Mouse (Mus musculus): ENCODE measurements at regions not wholly inside any gene's neighbourhood (a gene's known extent, or its start where the extent isn't known, plus 50 kb on each side); places are given as distances from the start of the nearest gene placed in this dataset.

DNA sequence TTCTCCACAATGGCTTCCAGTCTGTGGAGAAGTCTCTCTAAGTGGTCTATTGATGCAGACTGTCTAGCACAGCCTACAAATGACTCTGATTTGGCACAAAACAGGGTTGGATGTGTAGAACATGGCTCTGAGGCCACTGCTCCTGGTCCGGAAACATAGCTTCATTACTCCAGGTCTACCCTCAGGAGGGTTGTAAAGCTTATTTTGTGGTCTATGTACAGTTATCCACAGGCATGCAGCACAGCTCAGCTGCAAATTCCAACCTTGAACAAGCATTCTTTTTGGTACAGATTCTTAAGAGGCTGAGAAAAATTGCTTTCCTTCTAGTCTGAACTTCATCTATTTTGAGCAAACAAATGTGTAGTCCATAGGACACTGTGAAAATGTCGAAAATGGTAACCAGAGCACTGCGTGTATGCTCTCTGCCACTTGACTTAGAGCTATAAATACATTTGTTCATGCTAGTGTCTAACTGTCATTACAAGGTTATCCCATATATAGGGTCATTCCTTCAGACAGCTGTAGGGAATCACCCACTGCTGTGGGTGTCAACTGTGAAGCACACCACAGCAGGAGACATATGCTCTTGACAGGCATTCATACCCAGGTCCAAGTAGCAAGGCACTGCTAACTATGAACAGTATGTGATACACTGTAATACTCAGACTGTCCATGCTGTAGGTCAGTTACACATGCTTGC is 239.5 kb upstream of the Dmac1 start:
- H3K4me3 ChIP-seq (ENCODE audit: low read length): no peak overlapping the region
- ATAC-seq (ENCODE audit: low FRiP score, low TSS enrichment): no peak
- H3K4me2 ChIP-seq (replicated peaks; ENCODE audit: low read depth, low read length): no peak overlapping the region
- WGBS: 65% methylated on average over 3 of the region's 3 CpGs
- no peak overlapping the region for H3K27ac ChIP-seq (ENCODE audit: low read length)
- no peaks in the 10 kb centered on the region for H3K36me3 ChIP-seq (ENCODE audit: insufficient read depth, low read length)
- H3K9ac ChIP-seq (replicated peaks; ENCODE audit: low read length): no peak overlapping the region
- no peaks in the 10 kb centered on the region for H3K4me1 ChIP-seq (ENCODE audit: insufficient read depth, low read length)
- H3K27me3 ChIP-seq (ENCODE audit: insufficient read depth, low read length): no peaks in the 10 kb centered on the region
- H3K9me3 ChIP-seq (ENCODE audit: low read length): no peaks in the 10 kb centered on the region
